Mouse (Mus musculus) limb, embryonic 10.5 days (tissue): ENCODE results near the gene Tmem30c. TPM values are rescaled to one million over a fixed set of nuclear protein-coding genes. Genes with fewer than 3 reads are reported as not detected.

Experiments used
- DNase-seq: peaks from one replicate; pipeline ENCODE4 v3.0.0-alpha.2; 2017; ENCODE audit warnings: low spot score
- H3K27ac ChIP-seq: fragments of 300-500 bp; sonication (generic); 2 replicates; pipeline ENCODE4 v1.5.1; 2016; ENCODE audit warnings: mild to moderate bottlenecking
- H3K27me3 ChIP-seq: fragments of 300-500 bp; sonication (generic); 2 replicates; pipeline ENCODE4 v1.6.1; 2016; ENCODE audit warnings: low read depth, mild to moderate bottlenecking; ENCODE audit not compliant: poor library complexity, severe bottlenecking
- H3K36me3 ChIP-seq: fragments of 300-500 bp; sonication (generic); 2 replicates; pipeline ENCODE4 v1.6.1; 2016; ENCODE audit warnings: mild to moderate bottlenecking, moderate library complexity
- H3K4me1 ChIP-seq: fragments of 300-500 bp; sonication (generic); 2 replicates; pipeline ENCODE4 v1.6.1; 2016
- H3K4me3 ChIP-seq: fragments of 300-500 bp; sonication (generic); 2 replicates; pipeline ENCODE4 v1.5.1; 2016; ENCODE audit warnings: mild to moderate bottlenecking, moderate library complexity
- H3K9me3 ChIP-seq: fragments of 300-500 bp; sonication (generic); replicated peaks from 2 replicates; pipeline ENCODE4 v1.6.1; 2016; ENCODE audit warnings: mild to moderate bottlenecking
- WGBS: fragments of 180-500 bp; shearing (Covaris S2); methylation state at CpG from one replicate; pipeline ENCODE4 v1.1.7; 2016; 5-methylcytosine and 5-hydroxymethylcytosine counted together
- polyA plus RNA-seq: library from polyadenylated mRNA; unstranded; fragments of >200 nt; fragmentation: Nextera tagmentation; extraction: Ambion mirVana; gene quantifications from 2 replicates; pipeline ENCODE4 v1.2.1, GENCODE M21; 2016

Tmem30c gene
- 0.10 and 0.19 TPM in 2 replicates for polyA plus RNA-seq

- H3K27ac ChIP-seq = no peak within 1 kb of the TSS
- DNase-seq = no peak
- H3K4me1 ChIP-seq = no peaks in the 10 kb centered on the region
- no peaks in the 10 kb centered on the region for H3K27me3 ChIP-seq
- WGBS = 78% methylated on average over 2 of the region's 2 CpGs
- H3K36me3 ChIP-seq = no peaks in the 10 kb centered on the region
- no peaks in the 10 kb centered on the region for H3K9me3 ChIP-seq
- H3K4me3 ChIP-seq = no peak within 1 kb of the TSS
Observed at GRCm38 (mm10) chr16:57292765-57293164, at the start of gene Tmem30c. Gene Tmem30c (minus strand): TSS chr16:57292865.

GRCm38 (mm10) chr16:57340613-57340898 is 47.9 kb upstream of the Tmem30c start:
- no peak for DNase-seq
- WGBS = 76% methylated on average over 5 of the region's 5 CpGs
- Histone ChIP-seq H3K27ac (no peak overlapping the region), H3K27me3 (no peaks in the 10 kb centered on the region), H3K4me3 (no peak overlapping the region), H3K9me3 (no peaks in the 10 kb centered on the region), H3K36me3 (no peaks in the 10 kb centered on the region), H3K4me1 (peaks cover 30% of the 10 kb centered on the region)

- Histone ChIP-seq H3K27me3 (no peaks in the 10 kb centered on the region), H3K9me3 (no peaks in the 10 kb centered on the region), H3K4me3 (no peak overlapping the region), H3K27ac (no peak overlapping the region; the same call in 1 of the 2 replicates), H3K4me1 (peaks cover 30% of the 10 kb centered on the region), H3K36me3 (no peaks in the 10 kb centered on the region)
- DNase-seq = no peak
- WGBS = 86% methylated on average over 8 of the region's 8 CpGs
Observed at GRCm38 (mm10) chr16:57339765-57340612, 47.3 kb upstream of the Tmem30c start.

GRCm38 (mm10) chr16:57336770-57337423 is 44.2 kb upstream of the Tmem30c start:
- peaks cover 30% of the 10 kb centered on the region for H3K4me1 ChIP-seq
- H3K4me3 ChIP-seq = no peak overlapping the region
- H3K9me3 ChIP-seq = no peaks in the 10 kb centered on the region
- no peaks in the 10 kb centered on the region for H3K36me3 ChIP-seq
- DNase-seq = no peak
- H3K27me3 ChIP-seq = no peaks in the 10 kb centered on the region
- WGBS = 82% methylated on average over 11 of the region's 11 CpGs
- no peak overlapping the region for H3K27ac ChIP-seq

GRCm38 (mm10) chr16:57332301-57332700 is 39.6 kb upstream of the Tmem30c start:
- Histone ChIP-seq H3K27ac (no peak overlapping the region), H3K36me3 (no peaks in the 10 kb centered on the region), H3K27me3 (no peaks in the 10 kb centered on the region), H3K9me3 (no peaks in the 10 kb centered on the region), H3K4me1 (peaks cover 9% of the 10 kb centered on the region; the same call in 1 of the 2 replicates), H3K4me3 (no peak overlapping the region)
- no peak for DNase-seq
- WGBS = 75% methylated on average over 7 of the region's 7 CpGs

- Histone ChIP-seq H3K4me1 (peaks cover 9% of the 10 kb centered on the region; the same call in 1 of the 2 replicates), H3K36me3 (no peaks in the 10 kb centered on the region), H3K27ac (no peak overlapping the region), H3K27me3 (no peaks in the 10 kb centered on the region), H3K4me3 (no peak overlapping the region), H3K9me3 (no peaks in the 10 kb centered on the region)
- DNase-seq = no peak
- 84% methylated on average over 2 of the region's 2 CpGs for WGBS
Observed at GRCm38 (mm10) chr16:57330111-57330510, 37.4 kb upstream of the Tmem30c start.

GRCm38 (mm10) chr16:57329028-57329427 is 36.4 kb upstream of the Tmem30c start:
- WGBS = 85% methylated on average over 8 of the region's 8 CpGs
- no peak for DNase-seq
- H3K4me3 ChIP-seq = no peak overlapping the region
- H3K36me3 ChIP-seq = no peaks in the 10 kb centered on the region
- no peak overlapping the region for H3K27ac ChIP-seq
- no peaks in the 10 kb centered on the region for H3K27me3 ChIP-seq
- no peaks in the 10 kb centered on the region for H3K9me3 ChIP-seq
- peaks cover 9% of the 10 kb centered on the region; the same call in 1 of the 2 replicates for H3K4me1 ChIP-seq

- no peak overlapping the region for H3K4me3 ChIP-seq
- no peaks in the 10 kb centered on the region for H3K36me3 ChIP-seq
- H3K27ac ChIP-seq = peak overlapping the region; percentile 27; the same call in 1 of the 2 replicates
- H3K9me3 ChIP-seq = no peaks in the 10 kb centered on the region
- DNase-seq = no peak
- 75% methylated on average over 7 of the region's 7 CpGs for WGBS
- H3K4me1 ChIP-seq = peaks cover 9% of the 10 kb centered on the region; the same call in 1 of the 2 replicates
- no peaks in the 10 kb centered on the region for H3K27me3 ChIP-seq
Observed at GRCm38 (mm10) chr16:57326996-57327395, 34.3 kb upstream of the Tmem30c start.

- 46% methylated on average over 7 of the region's 7 CpGs for WGBS
- no peak overlapping the region for H3K27ac ChIP-seq
- H3K9me3 ChIP-seq = peaks cover 2% of the 10 kb centered on the region; the same call in 1 of the 2 replicates
- DNase-seq = no peak
- no peaks in the 10 kb centered on the region for H3K27me3 ChIP-seq
- peaks cover 19% of the 10 kb centered on the region for H3K4me1 ChIP-seq
- peaks cover 11% of the 10 kb centered on the region for H3K36me3 ChIP-seq
- H3K4me3 ChIP-seq = no peak overlapping the region
Observed at GRCm38 (mm10) chr16:57319284-57320124, 26.8 kb upstream of the Tmem30c start.

GRCm38 (mm10) chr16:57318637-57319125 is 26.0 kb upstream of the Tmem30c start:
- Histone ChIP-seq H3K27ac (no peak overlapping the region), H3K36me3 (peaks cover 11% of the 10 kb centered on the region), H3K27me3 (no peaks in the 10 kb centered on the region), H3K4me3 (no peak overlapping the region), H3K9me3 (peaks cover 2% of the 10 kb centered on the region; the same call in 1 of the 2 replicates), H3K4me1 (peaks cover 24% of the 10 kb centered on the region)
- no peak for DNase-seq
- WGBS = 76% methylated on average over 8 of the region's 8 CpGs

- DNase-seq = no peak
- WGBS = 49% methylated on average over 13 of the region's 13 CpGs
- peaks cover 24% of the 10 kb centered on the region for H3K4me1 ChIP-seq
- H3K36me3 ChIP-seq = peaks cover 11% of the 10 kb centered on the region
- no peaks in the 10 kb centered on the region for H3K27me3 ChIP-seq
- peaks cover 2% of the 10 kb centered on the region; the same call in 1 of the 2 replicates for H3K9me3 ChIP-seq
- H3K27ac ChIP-seq = no peak overlapping the region
- H3K4me3 ChIP-seq = no peak overlapping the region
Observed at GRCm38 (mm10) chr16:57317882-57318636, 25.4 kb upstream of the Tmem30c start.

- Histone ChIP-seq H3K36me3 (peaks cover 11% of the 10 kb centered on the region), H3K4me3 (no peak overlapping the region), H3K9me3 (peaks cover 2% of the 10 kb centered on the region; the same call in 1 of the 2 replicates), H3K27ac (peak overlapping the region; percentile 16; the same call in 1 of the 2 replicates), H3K27me3 (no peaks in the 10 kb centered on the region), H3K4me1 (peaks cover 24% of the 10 kb centered on the region)
- WGBS = 59% methylated on average over 4 of the region's 4 CpGs
- no peak for DNase-seq
Observed at GRCm38 (mm10) chr16:57317127-57317526, 24.5 kb upstream of the Tmem30c start.
